Mouse (Mus musculus) small intestine, adult 2 months (tissue): ENCODE measurements around the gene Mum1. TPM values are rescaled to one million over a fixed set of nuclear protein-coding genes. Genes with fewer than 3 reads are reported as not detected.

ENCODE experiments used
- H3K27ac ChIP-seq: fragments of 200-500 bp; 2 replicates; pipeline ENCODE4 v1.5.1; 2012; ENCODE audit warnings: low read depth, low read length, control low read depth, inconsistent platforms; ENCODE audit not compliant: insufficient read depth
- H3K27me3 ChIP-seq: fragments of 200-500 bp; 2 replicates; pipeline ENCODE4 v1.6.1; 2012; ENCODE audit warnings: mild to moderate bottlenecking, moderate library complexity, low read length, inconsistent platforms; ENCODE audit not compliant: control insufficient read depth, insufficient read depth
- H3K36me3 ChIP-seq: fragments of 200-500 bp; 2 replicates; pipeline ENCODE4 v1.6.1; 2012; ENCODE audit warnings: mild to moderate bottlenecking, low read length, control low read depth, inconsistent platforms; ENCODE audit not compliant: control insufficient read depth, insufficient read depth
- H3K4me1 ChIP-seq: fragments of 200-500 bp; 2 replicates; pipeline ENCODE4 v1.6.1; 2012; ENCODE audit warnings: low read length, inconsistent platforms, mixed read lengths; ENCODE audit not compliant: control insufficient read depth, insufficient read depth, insufficient read length
- H3K4me3 ChIP-seq: fragments of 200-500 bp; 2 replicates; pipeline ENCODE4 v1.5.1; 2012; ENCODE audit warnings: low read depth, mild to moderate bottlenecking, control low read depth, inconsistent platforms, low read length, moderate library complexity
- CTCF ChIP-seq: fragments of 200-500 bp; IDR thresholded peaks from 2 replicates; pipeline ENCODE4 v1.5.1; 2012; ENCODE audit warnings: low read depth, mild to moderate bottlenecking, control low read depth, inconsistent platforms, low read length, moderate library complexity, mixed read lengths; ENCODE audit not compliant: insufficient replicate concordance, insufficient read length; ENCODE audit errors: extremely low read depth
- POLR2A ChIP-seq: fragments of 200-500 bp; IDR thresholded peaks from 2 replicates; pipeline ENCODE4 v1.6.1; 2012; ENCODE audit warnings: low read depth, mild to moderate bottlenecking, control low read depth, inconsistent platforms, low read length, moderate library complexity
- WGBS: fragments of 180-500 bp; shearing (Covaris S2); methylation state at CpG from one replicate; pipeline ENCODE4 v1.1.7; 2018; 5-methylcytosine and 5-hydroxymethylcytosine counted together
- polyA plus RNA-seq: library from polyadenylated mRNA; depleted of rRNA; stranded (reverse); fragments of >200 nt; gene quantifications from 2 replicates; pipeline ENCODE4 v1.2.3, GENCODE M21; 2012

Gene Mum1
- polyA plus RNA-seq, 1 experiment = 23.7 TPM

- WGBS = 69% methylated on average over 3 of the region's 3 CpGs
Observed at GRCm38 (mm10) chr10:80273847-80274246, 47.6 kb downstream of the Mum1 start.

GRCm38 (mm10) chr10:80276238-80276637 is 50.0 kb downstream of the Mum1 start:
- Histone ChIP-seq H3K27ac (no peak overlapping the region), H3K4me1 (peaks cover 19% of the 10 kb centered on the region), H3K27me3 (no peaks in the 10 kb centered on the region), H3K4me3 (no peak overlapping the region), H3K36me3 (peaks cover 58% of the 10 kb centered on the region)
- 58% methylated on average over 5 of the region's 5 CpGs for WGBS
- TF ChIP-seq CTCF = no peak
- TF ChIP-seq POLR2A = no peak

More at GRCm38 (mm10) chr10:80273847-80274246, 47.6 kb downstream of the Mum1 start:
- H3K4me3 ChIP-seq = no peak overlapping the region
- peaks cover 32% of the 10 kb centered on the region for H3K4me1 ChIP-seq
- no peak overlapping the region for H3K27ac ChIP-seq
- TF ChIP-seq CTCF (no peak), POLR2A (no peak)
- no peaks in the 10 kb centered on the region for H3K27me3 ChIP-seq
- peaks cover 42% of the 10 kb centered on the region for H3K36me3 ChIP-seq

- TF ChIP-seq POLR2A = no peak
- Histone ChIP-seq H3K4me1 (peaks cover 16% of the 10 kb centered on the region), H3K27me3 (no peaks in the 10 kb centered on the region), H3K27ac (no peak overlapping the region), H3K36me3 (peaks cover 59% of the 10 kb centered on the region), H3K4me3 (no peak overlapping the region)
- 94% methylated on average over 9 of the region's 9 CpGs for WGBS
Observed at GRCm38 (mm10) chr10:80278390-80278789, 52.2 kb downstream of the Mum1 start.

GRCm38 (mm10) chr10:80279273-80279672 is 53.0 kb downstream of the Mum1 start:
- Histone ChIP-seq H3K4me1 (peaks cover 16% of the 10 kb centered on the region), H3K4me3 (no peak overlapping the region), H3K36me3 (peaks cover 65% of the 10 kb centered on the region), H3K27ac (no peak overlapping the region), H3K27me3 (no peaks in the 10 kb centered on the region)
- TF ChIP-seq CTCF (no peak), POLR2A (no peak)
- 84% methylated on average over 12 of the region's 12 CpGs for WGBS

GRCm38 (mm10) chr10:80281304-80281703 is 55.1 kb downstream of the Mum1 start:
- WGBS = 28% methylated on average over 7 of the region's 7 CpGs
- Histone ChIP-seq H3K4me3 (no peak overlapping the region), H3K27ac (peak overlapping the region; percentile 45), H3K36me3 (peaks cover 73% of the 10 kb centered on the region), H3K27me3 (no peaks in the 10 kb centered on the region), H3K4me1 (peaks cover 13% of the 10 kb centered on the region)
- TF ChIP-seq CTCF (no peak), POLR2A (no peak)

GRCm38 (mm10) chr10:80281921-80282371 is 55.7 kb downstream of the Mum1 start:
- H3K36me3 ChIP-seq = peaks cover 74% of the 10 kb centered on the region
- 37% methylated on average over 8 of the region's 8 CpGs for WGBS
- no peaks in the 10 kb centered on the region for H3K27me3 ChIP-seq
- H3K27ac ChIP-seq = peak overlapping the region; percentile 45
- H3K4me3 ChIP-seq = no peak overlapping the region
- TF ChIP-seq POLR2A = no peak
- TF ChIP-seq CTCF = no peak
- H3K4me1 ChIP-seq = peaks cover 13% of the 10 kb centered on the region

GRCm38 (mm10) chr10:80282481-80283441 is 56.5 kb downstream of the Mum1 start:
- H3K27me3 ChIP-seq = no peaks in the 10 kb centered on the region
- H3K36me3 ChIP-seq = peaks cover 73% of the 10 kb centered on the region
- no peak overlapping the region for H3K4me3 ChIP-seq
- H3K27ac ChIP-seq = peak overlapping the region; percentile 51; the same call in 1 of the 2 replicates
- peaks cover 13% of the 10 kb centered on the region for H3K4me1 ChIP-seq
- TF ChIP-seq CTCF (no peak), POLR2A (no peak)
- 44% methylated on average over 20 of the region's 20 CpGs for WGBS
